Mouse (Mus musculus): ENCODE results near the gene Pik3cg. TPM values are rescaled to one million over a fixed set of nuclear protein-coding genes. Genes with fewer than 3 reads are reported as not detected.
A peak's percentile ranks its signal among the peaks of the same experiment; 100 is the strongest.

Pik3cg gene
- polyA plus RNA-seq, 1 experiment from 2014 or later: 3.3 TPM

DNA sequence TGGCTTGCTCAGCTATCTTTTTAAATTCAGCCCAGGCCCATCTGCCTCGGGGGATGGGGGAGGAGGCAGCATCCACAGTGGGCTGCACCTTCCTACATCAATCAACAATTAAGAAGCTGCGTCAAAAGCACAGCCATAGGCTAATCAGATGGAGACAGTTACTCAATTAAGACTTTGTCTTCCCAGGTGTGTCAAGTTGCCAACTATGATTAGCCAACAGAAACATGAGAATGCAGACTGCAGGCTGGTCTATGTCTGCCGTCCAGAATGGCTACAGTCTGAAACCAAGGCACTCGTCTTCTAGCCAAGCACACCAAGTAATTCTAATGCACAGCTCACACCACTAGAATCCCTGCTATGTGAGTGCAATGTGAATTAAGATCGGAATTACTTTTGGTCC, 29.4 kb upstream of the Pik3cg start:
- WGBS (ENCODE audit: insufficient replicate concordance): 70% methylated on average over 5 of the region's 5 CpGs
- no peaks in the 10 kb centered on the region for H3K36me3 ChIP-seq (replicated peaks; ENCODE audit: insufficient read depth, low read length)
- H3K27ac ChIP-seq (ENCODE audit: low read depth): no peak overlapping the region
- H3K4me3 ChIP-seq (ENCODE audit: low read depth, low read length): no peak overlapping the region
- H3K4me1 ChIP-seq (ENCODE audit: insufficient read depth): no peaks in the 10 kb centered on the region; the same call in 1 of the 2 replicates
- TF ChIP-seq CTCF (IDR thresholded peaks at IDR 0.05; ENCODE audit: low read depth): no peak
- TF ChIP-seq EP300 (IDR thresholded peaks at IDR 0.05; ENCODE audit: low read depth): no peak
- DNase-seq (no peak), ATAC-seq (no peak)
- no peaks in the 10 kb centered on the region for H3K27me3 ChIP-seq (ENCODE audit: insufficient read depth, low read length)
- H3K9ac ChIP-seq (replicated peaks): no peak overlapping the region
- no peaks in the 10 kb centered on the region for H3K9me3 ChIP-seq (ENCODE audit: low read length)
- no peak overlapping the region for H3K4me2 ChIP-seq (ENCODE audit: low read depth, low read length)

DNA sequence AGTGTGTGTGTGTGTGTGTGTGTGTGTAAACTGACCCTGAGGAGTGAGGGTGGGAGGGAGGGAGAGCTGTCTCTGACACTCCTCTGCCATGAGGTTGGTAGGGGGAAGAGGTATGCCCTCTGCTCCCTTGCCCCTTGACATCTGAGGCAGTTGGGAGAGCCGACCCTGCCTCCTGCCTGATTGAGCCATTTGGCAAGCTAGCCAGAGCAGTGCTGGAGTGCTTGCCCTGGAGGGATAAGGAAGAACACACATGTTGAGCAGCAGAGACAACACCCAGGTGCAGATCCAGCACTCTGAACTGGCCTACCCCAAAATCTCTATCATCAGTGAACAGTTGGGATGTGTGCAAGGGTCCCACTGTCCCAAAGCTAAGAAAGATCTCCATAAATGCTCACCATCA, 28.7 kb upstream of the Pik3cg start:
- no peak for ATAC-seq
- H3K27ac ChIP-seq (ENCODE audit: low read depth): no peak overlapping the region
- TF ChIP-seq EP300 (IDR thresholded peaks at IDR 0.05; ENCODE audit: low read depth) (no peak), CTCF (IDR thresholded peaks at IDR 0.05; ENCODE audit: low read depth) (no peak)
- H3K4me1 ChIP-seq (ENCODE audit: insufficient read depth): peaks cover 6% of the 10 kb centered on the region
- WGBS (ENCODE audit: insufficient replicate concordance): 63% methylated on average over 1 of the region's 1 CpGs
- no peaks in the 10 kb centered on the region for H3K27me3 ChIP-seq (ENCODE audit: insufficient read depth, low read length)
- H3K9me3 ChIP-seq (ENCODE audit: low read length): no peaks in the 10 kb centered on the region
- H3K9ac ChIP-seq (replicated peaks): no peak overlapping the region
- no peak for DNase-seq
- H3K4me3 ChIP-seq (ENCODE audit: low read depth, low read length): no peak overlapping the region
- H3K36me3 ChIP-seq (replicated peaks; ENCODE audit: insufficient read depth, low read length): no peaks in the 10 kb centered on the region
- no peak overlapping the region for H3K4me2 ChIP-seq (ENCODE audit: low read depth, low read length)

DNA sequence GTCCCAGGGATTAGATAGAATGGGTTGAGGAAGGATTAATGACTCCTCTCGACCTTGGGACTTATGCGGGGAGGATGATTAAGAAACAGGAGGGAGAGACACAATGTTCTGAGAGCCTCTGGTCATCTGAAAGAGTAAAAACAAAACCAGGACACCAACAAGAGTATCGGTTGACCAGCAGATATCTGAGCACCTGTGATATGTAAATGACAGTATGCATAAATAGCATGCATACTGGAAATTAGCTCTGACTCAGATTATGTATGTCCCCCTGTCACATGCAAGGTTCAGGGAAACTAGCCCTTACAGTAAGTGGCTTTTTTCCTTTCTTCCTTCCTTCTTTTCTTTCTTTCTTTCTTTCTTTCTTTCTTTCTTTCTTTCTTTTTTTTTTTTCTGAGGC, 28.0 kb upstream of the Pik3cg start:
- DNase-seq (no peak), ATAC-seq (no peak)
- Histone ChIP-seq H3K27ac (ENCODE audit: low read depth) (no peak overlapping the region), H3K4me2 (ENCODE audit: low read depth, low read length) (no peak overlapping the region), H3K4me1 (ENCODE audit: insufficient read depth) (peaks cover 8% of the 10 kb centered on the region), H3K9ac (replicated peaks) (no peak overlapping the region), H3K36me3 (replicated peaks; ENCODE audit: insufficient read depth, low read length) (no peaks in the 10 kb centered on the region), H3K9me3 (ENCODE audit: low read length) (no peaks in the 10 kb centered on the region), H3K27me3 (ENCODE audit: insufficient read depth, low read length) (no peaks in the 10 kb centered on the region), H3K4me3 (ENCODE audit: low read depth, low read length) (no peak overlapping the region)
- no peak for TF ChIP-seq EP300 (IDR thresholded peaks at IDR 0.05; ENCODE audit: low read depth)
- no peak for TF ChIP-seq CTCF (IDR thresholded peaks at IDR 0.05; ENCODE audit: low read depth)
- 83% methylated on average over 3 of the region's 3 CpGs for WGBS (ENCODE audit: insufficient replicate concordance)

DNA sequence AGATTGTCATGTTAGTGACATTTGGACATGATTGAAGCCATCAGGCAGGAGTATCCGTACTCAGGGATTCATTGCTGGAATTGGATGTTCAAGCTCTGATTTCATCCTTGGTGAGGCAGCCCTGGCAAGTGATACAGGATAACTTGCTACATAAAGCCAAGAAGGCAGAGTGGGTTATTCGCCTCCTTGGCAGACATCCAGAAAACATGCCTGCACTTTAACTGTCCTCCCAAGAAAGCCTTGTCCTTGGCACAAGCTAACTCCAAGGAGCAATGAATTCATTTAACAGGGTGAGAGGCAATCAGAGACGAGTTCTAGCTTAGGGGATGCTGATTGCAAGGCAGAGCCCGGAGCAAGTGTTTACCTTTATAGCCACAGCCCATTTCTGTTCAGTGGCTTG, 25.4 kb upstream of the Pik3cg start:
- no peaks in the 10 kb centered on the region for H3K27me3 ChIP-seq (ENCODE audit: insufficient read depth, low read length)
- TF ChIP-seq CTCF (IDR thresholded peaks at IDR 0.05; ENCODE audit: low read depth) (no peak), EP300 (IDR thresholded peaks at IDR 0.05; ENCODE audit: low read depth) (no peak)
- DNase-seq (no peak), ATAC-seq (no peak)
- no peaks in the 10 kb centered on the region for H3K9me3 ChIP-seq (ENCODE audit: low read length)
- no peak overlapping the region for H3K4me3 ChIP-seq (ENCODE audit: low read depth, low read length)
- H3K4me1 ChIP-seq (ENCODE audit: insufficient read depth): peaks cover 8% of the 10 kb centered on the region
- 70% methylated on average over 4 of the region's 4 CpGs for WGBS (ENCODE audit: insufficient replicate concordance)
- no peak overlapping the region for H3K4me2 ChIP-seq (ENCODE audit: low read depth, low read length)
- no peak overlapping the region for H3K27ac ChIP-seq (ENCODE audit: low read depth)
- no peaks in the 10 kb centered on the region for H3K36me3 ChIP-seq (replicated peaks; ENCODE audit: insufficient read depth, low read length)
- H3K9ac ChIP-seq (replicated peaks): no peak overlapping the region

DNA sequence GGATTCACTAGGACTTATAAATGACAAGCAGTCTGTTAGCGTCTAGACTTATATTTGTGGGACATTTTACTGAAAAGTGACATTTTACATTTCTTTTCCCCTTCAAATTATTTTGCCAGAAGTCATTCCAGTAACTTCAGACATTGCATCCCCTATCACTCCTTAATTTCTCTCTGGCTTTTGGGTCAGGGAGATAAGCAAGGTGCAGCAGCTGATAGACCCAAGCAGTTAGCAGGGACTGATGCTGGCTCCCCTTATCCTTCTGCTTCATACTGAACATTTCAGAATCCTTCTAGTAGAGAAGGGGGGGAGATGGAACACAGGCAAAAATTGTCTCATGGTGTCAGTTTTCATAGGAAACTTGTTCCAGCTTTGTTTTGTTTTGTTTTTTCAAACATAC, 22.9 kb upstream of the Pik3cg start:
- 90% methylated on average over 1 of the region's 1 CpGs for WGBS (ENCODE audit: insufficient replicate concordance)
- Histone ChIP-seq H3K4me1 (ENCODE audit: insufficient read depth) (peaks cover 8% of the 10 kb centered on the region), H3K9ac (replicated peaks) (no peak overlapping the region), H3K27ac (ENCODE audit: low read depth) (no peak overlapping the region), H3K4me3 (ENCODE audit: low read depth, low read length) (no peak overlapping the region), H3K27me3 (ENCODE audit: insufficient read depth, low read length) (no peaks in the 10 kb centered on the region), H3K4me2 (ENCODE audit: low read depth, low read length) (peak overlapping the region; percentile 26; the same call in 1 of the 2 replicates), H3K9me3 (ENCODE audit: low read length) (no peaks in the 10 kb centered on the region), H3K36me3 (replicated peaks; ENCODE audit: insufficient read depth, low read length) (no peaks in the 10 kb centered on the region)
- TF ChIP-seq CTCF (IDR thresholded peaks at IDR 0.05; ENCODE audit: low read depth): no peak
- peak; percentile 95 for TF ChIP-seq EP300 (IDR thresholded peaks at IDR 0.05; ENCODE audit: low read depth)
- ATAC-seq (peak; percentile 49), DNase-seq (no peak)

DNA sequence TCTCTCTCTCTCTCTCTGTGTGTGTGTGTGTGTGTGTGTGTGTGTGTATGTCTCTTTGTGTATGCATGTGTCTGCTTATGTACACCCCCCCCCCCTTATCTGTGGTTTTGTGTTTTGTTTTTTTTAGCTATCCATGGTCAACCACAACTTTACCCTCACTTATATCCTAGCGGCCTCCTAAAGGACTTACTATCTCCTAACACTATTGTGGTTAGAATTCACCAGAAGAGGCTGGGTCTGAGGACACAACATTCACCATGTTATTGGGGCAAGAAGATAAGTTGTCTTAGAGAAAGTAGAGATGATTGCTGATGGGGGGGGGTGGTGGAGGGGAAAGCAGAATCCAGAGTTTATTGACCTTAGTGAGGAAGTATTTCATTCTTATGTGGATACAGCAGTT, 15.2 kb upstream of the Pik3cg start:
- Histone ChIP-seq H3K9me3 (ENCODE audit: low read length) (no peaks in the 10 kb centered on the region), H3K4me2 (ENCODE audit: low read depth, low read length) (no peak overlapping the region), H3K36me3 (replicated peaks; ENCODE audit: insufficient read depth, low read length) (no peaks in the 10 kb centered on the region), H3K4me1 (ENCODE audit: insufficient read depth) (no peaks in the 10 kb centered on the region), H3K27ac (ENCODE audit: low read depth) (no peak overlapping the region), H3K27me3 (ENCODE audit: insufficient read depth, low read length) (no peaks in the 10 kb centered on the region), H3K9ac (replicated peaks) (no peak overlapping the region), H3K4me3 (ENCODE audit: low read depth, low read length) (no peak overlapping the region)
- 33% methylated on average over 1 of the region's 1 CpGs for WGBS (ENCODE audit: insufficient replicate concordance)
- ATAC-seq (no peak), DNase-seq (no peak)
- no peak for TF ChIP-seq CTCF (IDR thresholded peaks at IDR 0.05; ENCODE audit: low read depth)

DNA sequence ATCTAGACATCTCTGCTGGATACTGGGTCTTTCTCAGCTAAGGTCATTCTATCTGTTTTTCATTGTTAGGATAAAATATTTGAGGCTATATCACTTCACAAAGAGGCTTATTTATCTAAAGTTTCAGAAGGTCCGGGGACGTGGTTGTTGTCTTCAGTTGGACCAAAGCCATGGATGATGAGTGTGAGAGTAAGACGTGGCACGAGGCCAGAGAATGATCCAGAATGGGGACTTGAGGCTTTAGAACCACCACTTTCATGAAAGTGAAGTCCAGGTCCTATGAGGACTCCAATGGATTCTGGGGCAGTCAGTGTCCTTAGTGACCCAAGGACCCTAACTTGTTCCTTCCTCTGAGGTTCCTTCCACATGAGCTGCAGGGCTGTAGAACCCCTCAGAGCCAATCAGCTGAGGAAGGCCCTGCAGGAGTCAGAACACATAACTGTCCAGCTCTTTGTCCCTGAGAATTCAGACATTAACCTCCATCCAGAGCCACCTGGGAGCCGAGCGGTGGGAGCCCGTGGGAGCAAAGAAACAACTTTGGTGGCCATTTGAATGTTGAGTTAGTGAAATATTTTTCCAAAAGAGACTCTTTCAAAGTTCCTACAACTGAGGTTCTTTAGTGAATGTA, 14.4 kb upstream of the Pik3cg start:
- H3K27ac ChIP-seq (ENCODE audit: low read depth): no peak overlapping the region
- WGBS (ENCODE audit: insufficient replicate concordance): 76% methylated on average over 7 of the region's 7 CpGs
- no peak overlapping the region for H3K9ac ChIP-seq (replicated peaks)
- H3K4me2 ChIP-seq (ENCODE audit: low read depth, low read length): no peak overlapping the region
- no peaks in the 10 kb centered on the region for H3K9me3 ChIP-seq (ENCODE audit: low read length)
- no peak overlapping the region for H3K4me3 ChIP-seq (ENCODE audit: low read depth, low read length)
- H3K27me3 ChIP-seq (ENCODE audit: insufficient read depth, low read length): no peaks in the 10 kb centered on the region
- TF ChIP-seq EP300 (IDR thresholded peaks at IDR 0.05; ENCODE audit: low read depth): no peak
- TF ChIP-seq CTCF (IDR thresholded peaks at IDR 0.05; ENCODE audit: low read depth): no peak
- ATAC-seq: no peak
- DNase-seq: no peak
- no peaks in the 10 kb centered on the region for H3K36me3 ChIP-seq (replicated peaks; ENCODE audit: insufficient read depth, low read length)
- no peaks in the 10 kb centered on the region for H3K4me1 ChIP-seq (ENCODE audit: insufficient read depth)
